Mouse (Mus musculus) T-helper 2 cell (primary cell): ENCODE data around the gene Crlf1.

Experiments used
- in situ Hi-C: fragments of 300-600 bp; cut with MboI, MseI; formaldehyde crosslinking; loops from one replicate; pipeline ENCODE4 v1.15.1; 2025; ENCODE audit warnings: high pct_unique_total_duplicates

The Crlf1 gene

GRCm38 (mm10) chr8:70492664-70493640 lies at the start of gene Crlf1:
TSS of gene Crlf1 (plus strand) at chr8:70493158.
- in situ Hi-C loops = no loop called here

- in situ Hi-C loops = no loop called here
These were observed 49.6 kb upstream of the Crlf1 start for GRCm38 (mm10) chr8:70443326-70443725.

DNA sequence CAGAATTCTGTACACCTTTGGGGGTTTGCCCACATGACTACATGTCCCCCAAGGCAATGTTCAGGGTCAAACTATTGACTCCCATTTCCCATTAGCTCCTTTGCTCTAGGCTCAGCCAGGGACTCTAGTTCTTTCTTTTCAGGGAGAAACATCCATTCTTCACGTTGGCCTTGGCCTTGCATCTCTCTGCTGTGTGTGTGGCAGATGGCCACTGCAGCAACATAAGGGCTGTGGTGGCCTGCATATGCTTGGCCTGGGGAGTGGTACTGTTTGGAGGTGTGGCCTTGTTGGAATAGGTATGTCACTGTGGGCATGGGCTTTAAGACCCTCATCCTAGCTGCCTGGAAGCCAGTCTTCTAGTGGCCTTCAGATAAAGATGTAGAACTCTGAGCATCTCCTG lies 47.0 kb upstream of the Crlf1 start:
- in situ Hi-C loops = no loop called here

DNA sequence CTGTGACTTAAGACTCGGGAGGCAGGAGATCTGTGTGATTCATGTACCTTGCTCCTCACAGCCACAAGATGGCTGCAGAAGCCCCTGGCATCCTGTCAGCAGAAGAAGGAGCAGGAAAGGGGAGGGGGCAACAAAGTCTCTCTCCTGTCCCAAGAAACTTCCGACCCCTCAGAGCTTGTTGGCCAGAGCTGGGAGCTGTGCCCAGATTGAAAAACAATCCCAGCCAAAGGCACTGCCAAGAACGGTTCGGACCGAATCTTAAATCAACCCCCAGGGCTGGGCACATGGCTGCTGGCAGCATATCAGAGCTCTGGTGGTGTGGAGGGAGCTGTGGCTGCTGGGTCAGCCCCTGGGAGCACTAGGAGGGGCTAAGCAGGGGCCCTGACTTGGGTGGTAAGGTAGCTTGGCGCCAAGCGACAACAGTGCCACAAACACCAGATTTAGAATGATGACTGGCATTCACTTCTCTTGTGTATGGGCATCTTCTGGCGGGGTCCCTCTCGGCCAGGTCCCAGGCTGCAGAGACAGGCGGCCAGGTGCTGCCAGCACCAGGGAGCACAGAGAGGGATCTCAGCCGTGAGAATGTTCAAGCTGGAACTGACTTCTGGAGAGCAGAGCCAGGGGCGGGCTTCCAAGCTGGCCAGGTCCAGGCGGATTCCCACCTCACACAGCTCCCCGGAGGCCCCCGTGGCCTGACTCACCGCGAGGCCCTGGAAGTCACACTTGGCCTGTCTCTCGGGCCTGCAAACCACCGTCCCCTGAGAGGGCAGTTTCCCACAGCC lies 45.1 kb upstream of the Crlf1 start:
- in situ Hi-C loops = no loop called here

DNA sequence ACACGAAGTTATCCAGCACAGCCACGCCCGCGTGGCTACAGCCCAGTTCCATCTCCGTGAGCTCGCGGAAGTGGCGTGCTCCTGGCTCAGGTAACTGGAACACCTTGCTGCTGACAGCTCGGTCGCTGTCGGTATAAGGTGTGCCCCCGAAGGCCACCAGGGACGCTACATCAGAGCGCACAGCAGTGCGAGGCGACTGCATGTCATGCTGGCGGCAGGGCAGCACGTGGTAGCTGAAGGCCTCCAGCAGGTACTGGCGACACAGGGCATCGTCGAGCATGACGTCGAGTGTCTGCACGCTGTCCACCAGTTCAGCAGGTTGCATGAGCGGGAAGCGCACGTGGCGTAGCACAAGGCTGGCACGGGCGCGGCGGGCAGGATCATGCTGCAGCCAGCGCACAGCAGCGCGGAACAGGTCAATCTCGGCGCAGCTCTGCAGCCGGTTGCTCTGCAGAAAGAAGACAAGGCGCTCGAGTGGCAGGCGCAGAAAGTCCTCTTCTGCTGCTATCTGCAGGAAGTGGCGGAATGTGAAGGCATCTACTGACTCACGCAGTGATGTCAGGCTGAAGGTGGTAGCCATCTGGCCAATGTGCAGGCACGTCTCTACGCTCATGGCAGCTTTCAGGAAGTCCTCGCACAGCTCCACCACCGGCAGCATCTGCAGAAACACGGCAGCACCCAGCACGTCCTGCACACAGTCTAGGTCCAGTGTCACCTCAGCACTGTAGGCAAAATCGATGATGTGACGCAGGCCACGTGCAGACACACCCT lies 40.6 kb upstream of the Crlf1 start:
- in situ Hi-C loops = no loop called here

DNA sequence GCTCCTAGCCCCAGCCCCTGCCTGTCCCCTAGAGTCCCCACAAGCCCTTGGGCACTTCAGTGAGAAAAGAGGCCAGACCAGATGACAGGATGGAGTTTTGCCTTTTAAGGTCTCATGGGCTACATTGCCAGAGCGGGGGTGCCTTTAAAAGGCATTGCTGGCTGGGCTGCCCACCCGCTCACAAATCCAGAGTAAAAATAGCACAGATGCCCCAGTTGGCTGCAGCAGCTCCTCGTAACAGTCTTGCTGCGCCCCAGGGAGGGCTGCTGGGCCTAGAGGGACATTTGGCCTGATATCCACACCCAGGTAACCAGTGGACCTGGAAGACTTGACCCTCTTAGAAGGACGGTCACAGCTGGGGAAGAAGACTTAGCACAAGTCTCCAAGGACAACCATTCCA lies 39.1 kb upstream of the Crlf1 start:
- in situ Hi-C loops = no loop called here

DNA sequence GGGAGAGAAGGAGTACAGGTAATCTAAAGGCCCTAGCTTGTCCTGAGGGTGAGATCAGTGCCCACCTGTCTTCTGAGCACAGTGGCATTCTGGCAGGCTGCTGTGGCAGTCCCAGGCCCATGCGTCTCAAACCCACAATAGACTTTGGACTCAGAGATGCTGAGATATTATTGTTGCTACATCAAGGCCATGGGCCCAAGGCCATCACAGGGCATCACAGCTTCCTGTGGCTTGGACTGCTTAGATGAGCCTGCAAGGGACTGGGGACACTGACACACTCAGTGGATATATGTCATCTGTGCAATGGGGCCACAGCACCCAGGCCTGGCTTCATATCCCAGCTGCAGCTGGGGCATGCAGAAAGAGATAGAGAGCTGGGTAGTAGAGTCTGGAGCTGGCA lies 36.0 kb upstream of the Crlf1 start:
- in situ Hi-C loops = no loop called here

- in situ Hi-C loops = no loop called here
These were observed 35.1 kb upstream of the Crlf1 start for GRCm38 (mm10) chr8:70457882-70458281.

DNA sequence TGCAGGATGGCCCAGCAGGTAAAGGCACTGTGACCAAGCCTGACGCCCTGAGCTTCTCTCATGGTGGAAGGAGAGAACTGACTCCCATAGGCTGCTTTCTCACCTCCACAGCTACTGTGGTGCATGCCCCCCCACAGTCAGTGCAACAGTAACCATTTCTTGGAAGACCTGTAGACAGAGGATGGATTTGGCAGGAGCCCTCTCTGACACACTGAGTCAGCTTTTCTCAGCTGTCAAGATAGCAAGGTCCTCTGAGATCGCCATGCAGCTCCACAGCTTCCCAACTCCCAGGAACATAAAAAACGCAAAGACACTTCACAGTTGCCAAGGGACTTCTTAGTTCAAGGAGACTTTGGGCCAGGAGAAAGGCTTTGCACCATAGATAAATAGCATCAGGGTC lies 34.5 kb upstream of the Crlf1 start:
- in situ Hi-C loops = no loop called here

- in situ Hi-C loops = loop anchor here (5.0 kb wide), 1 partner anchor 67 kb away; no protein-coding TSS in a partner anchor
These were observed 33.3 kb upstream of the Crlf1 start for GRCm38 (mm10) chr8:70459636-70460035.

DNA sequence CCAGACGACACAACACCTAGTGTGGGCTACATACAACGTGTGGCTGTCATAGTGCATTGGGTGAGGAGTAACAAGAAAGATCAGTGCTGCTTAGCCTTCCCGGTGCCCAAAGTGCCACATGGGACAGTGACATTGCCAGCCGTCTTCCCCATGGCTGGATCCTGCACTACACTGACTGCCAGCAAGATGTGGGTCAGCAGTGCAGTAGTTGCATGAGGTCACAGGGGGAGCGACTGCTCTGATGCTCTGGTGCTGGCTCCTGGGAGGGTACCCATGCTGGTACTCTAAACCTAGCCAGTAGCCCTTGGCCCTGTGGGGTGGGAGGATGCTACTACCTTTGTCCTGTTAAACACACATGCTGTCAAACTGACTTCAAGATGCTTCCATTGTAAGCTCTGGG lies 32.8 kb upstream of the Crlf1 start:
- in situ Hi-C loops = loop anchor here (5.0 kb wide), 1 partner anchor 68 kb away; no protein-coding TSS in a partner anchor

DNA sequence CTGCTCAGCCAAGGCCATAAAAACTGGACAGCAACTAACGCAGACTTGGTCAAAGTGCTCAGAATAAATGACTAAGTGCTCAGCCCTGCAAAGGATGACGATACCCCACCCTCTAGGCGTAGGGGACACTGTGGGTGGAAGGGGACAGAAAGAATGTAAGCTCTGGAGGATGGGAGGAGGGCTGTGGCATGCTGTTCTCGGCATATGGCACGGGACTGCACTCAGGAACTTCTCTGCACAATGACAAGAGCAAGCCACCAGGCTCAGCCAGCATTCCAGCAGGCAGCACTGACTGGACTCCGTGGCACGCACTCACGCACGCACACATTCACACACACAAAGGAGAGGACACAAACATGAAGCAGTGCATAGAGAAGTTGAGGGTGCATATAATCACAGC lies 32.4 kb upstream of the Crlf1 start:
- in situ Hi-C loops = loop anchor here (5.0 kb wide), 1 partner anchor 68 kb away; no protein-coding TSS in a partner anchor

DNA sequence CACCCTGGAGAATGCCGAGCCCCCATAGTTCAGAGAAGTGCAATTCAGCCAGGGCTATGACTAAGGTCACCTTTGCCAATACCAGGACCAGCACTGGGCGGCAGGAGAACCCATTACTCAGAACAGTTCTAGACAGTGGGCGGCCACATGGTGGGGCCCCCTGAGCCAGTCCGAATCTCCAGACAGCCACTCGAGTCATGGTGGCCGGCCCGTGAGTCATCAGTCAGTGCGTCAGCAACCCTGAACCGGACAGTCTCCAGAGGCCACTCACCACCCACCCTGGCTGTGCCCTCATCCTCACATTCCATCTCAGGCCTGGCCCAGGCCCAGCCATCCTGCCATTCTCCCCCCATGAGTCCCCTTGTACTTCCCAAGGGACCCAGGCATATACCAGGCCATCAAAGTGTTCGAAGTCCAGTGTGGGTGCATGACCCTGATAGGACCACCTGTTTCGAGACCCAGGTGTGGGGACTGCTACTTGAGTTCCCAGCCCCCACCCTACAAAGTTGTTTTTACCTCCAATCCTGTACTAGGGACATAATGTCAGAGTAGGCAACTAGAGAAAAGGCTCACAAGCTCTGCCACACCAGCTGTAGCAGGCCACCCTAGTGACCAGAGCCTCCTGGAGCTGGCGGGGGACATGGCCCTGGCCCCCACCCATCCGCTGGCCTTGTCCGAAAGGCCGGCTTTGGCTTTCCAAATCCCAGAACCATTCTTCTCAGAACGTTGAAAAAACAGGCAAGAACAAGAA lies 31.0 kb upstream of the Crlf1 start:
- in situ Hi-C loops = loop anchor here (5.0 kb wide), 1 partner anchor 70 kb away; no protein-coding TSS in a partner anchor

DNA sequence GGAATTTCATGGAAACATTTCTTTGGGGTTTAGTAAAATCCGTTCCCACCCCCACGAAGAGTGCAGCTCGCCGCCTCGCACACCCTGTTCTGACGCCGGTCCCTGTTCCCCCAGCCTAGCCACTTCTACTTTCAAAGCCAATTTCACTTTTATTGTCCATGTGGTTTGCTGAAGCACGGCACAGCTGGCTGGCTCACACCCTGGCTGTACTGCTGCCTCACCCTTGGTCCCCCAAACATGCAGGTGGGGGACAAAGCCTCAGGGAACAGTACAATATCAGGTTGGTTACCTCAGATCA lies 30.5 kb upstream of the Crlf1 start:
- in situ Hi-C loops = loop anchor here (5.0 kb wide), 1 partner anchor 70 kb away; no protein-coding TSS in a partner anchor

GRCm38 (mm10) chr8:70463306-70463705 lies 29.7 kb upstream of the Crlf1 start:
- in situ Hi-C loops = loop anchor here (5.0 kb wide), 1 partner anchor 71 kb away; no protein-coding TSS in a partner anchor

DNA sequence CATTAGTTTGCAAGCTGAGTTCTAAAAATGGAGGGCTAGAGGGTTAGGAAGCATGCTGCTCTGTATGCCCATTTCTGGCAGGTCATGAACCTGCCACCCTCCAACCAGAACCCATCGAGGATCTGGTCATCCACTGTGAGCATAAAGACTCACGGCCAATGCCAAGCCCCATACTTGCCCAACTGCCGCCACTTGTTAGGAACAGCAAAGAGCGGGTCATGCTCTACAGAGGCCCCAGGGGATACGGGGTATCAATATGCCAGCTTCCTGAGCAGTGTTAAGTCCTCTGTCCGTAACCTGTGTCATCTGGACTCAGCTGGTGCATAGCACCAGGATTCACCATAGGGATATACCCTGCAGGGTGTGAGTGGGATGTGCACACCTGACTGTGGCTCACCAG lies 28.8 kb upstream of the Crlf1 start:
- in situ Hi-C loops = loop anchor here (5.0 kb wide), 1 partner anchor 72 kb away; no protein-coding TSS in a partner anchor

GRCm38 (mm10) chr8:70465701-70466100 lies 27.3 kb upstream of the Crlf1 start:
- in situ Hi-C loops = no loop called here

DNA sequence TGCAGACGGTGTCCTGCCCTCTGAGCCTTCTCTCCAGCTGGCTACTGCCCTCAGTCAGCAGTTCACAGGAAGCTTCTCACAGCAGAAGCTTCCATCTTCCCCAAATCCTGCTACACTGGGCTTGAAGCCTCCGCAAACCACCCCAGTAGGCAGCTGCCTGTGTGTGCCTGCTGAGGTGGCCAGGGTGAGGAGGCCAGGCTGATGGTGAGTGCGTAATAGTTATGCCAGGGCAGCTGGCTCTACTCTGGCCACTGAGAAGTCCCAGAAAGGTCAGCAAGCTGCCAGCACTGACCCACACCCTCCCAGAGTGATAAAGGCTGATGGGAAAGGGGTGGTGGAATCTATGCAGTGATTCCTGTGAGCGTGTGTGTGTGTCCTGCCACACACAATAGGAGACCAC lies 26.7 kb upstream of the Crlf1 start:
- in situ Hi-C loops = no loop called here

DNA sequence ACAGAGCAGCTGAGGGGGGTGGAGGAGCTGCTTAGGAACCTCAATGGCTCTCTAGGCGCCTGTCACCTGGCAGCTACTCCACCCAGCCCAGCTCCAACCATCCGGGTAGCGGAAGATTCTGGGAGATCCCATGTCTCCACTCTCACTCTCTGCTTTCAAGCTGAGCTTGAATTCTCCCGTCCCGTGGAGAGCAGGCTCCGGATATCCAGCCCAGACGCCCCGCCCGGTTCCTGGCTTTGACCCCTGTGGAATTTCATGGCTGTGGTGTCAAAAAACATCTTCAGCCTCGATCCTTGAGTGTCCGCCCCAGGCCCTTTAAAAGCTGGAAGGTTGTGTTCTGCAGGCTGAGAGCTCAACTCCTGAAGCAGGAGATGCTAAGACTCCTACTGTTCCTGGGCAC lies 26.2 kb upstream of the Crlf1 start:
- in situ Hi-C loops = no loop called here

GRCm38 (mm10) chr8:70467229-70467725 lies 25.7 kb upstream of the Crlf1 start:
- in situ Hi-C loops = no loop called here

- in situ Hi-C loops = no loop called here
These were observed 25.1 kb upstream of the Crlf1 start for GRCm38 (mm10) chr8:70467907-70468306.
